Mouse (Mus musculus) monocyte, adult 5-6 weeks (primary cell): ENCODE results near the gene H1foo. TPM values are rescaled to one million over a fixed set of nuclear protein-coding genes. Genes with fewer than 3 reads are reported as not detected.

Source experiments
- ATAC-seq: fragments of 153-309, 156-312 bp; replicated peaks from 2 replicates; pipeline ENCODE4 v1.8.0; 2017; ENCODE audit warnings: mild to moderate bottlenecking; ENCODE audit not compliant: low TSS enrichment, insufficient number of reproducible peaks, severe bottlenecking, poor library complexity, low FRiP score
- total RNA-seq: library from RNA; stranded (forward); fragments of 200-1000, 200-491, 200-594 nt; gene quantifications from 3 replicates; pipeline ENCODE4 v1.2.3, GENCODE M21; 2017

Gene H1foo
- total RNA-seq, 1 experiment from 2014 or later = not detected

DNA sequence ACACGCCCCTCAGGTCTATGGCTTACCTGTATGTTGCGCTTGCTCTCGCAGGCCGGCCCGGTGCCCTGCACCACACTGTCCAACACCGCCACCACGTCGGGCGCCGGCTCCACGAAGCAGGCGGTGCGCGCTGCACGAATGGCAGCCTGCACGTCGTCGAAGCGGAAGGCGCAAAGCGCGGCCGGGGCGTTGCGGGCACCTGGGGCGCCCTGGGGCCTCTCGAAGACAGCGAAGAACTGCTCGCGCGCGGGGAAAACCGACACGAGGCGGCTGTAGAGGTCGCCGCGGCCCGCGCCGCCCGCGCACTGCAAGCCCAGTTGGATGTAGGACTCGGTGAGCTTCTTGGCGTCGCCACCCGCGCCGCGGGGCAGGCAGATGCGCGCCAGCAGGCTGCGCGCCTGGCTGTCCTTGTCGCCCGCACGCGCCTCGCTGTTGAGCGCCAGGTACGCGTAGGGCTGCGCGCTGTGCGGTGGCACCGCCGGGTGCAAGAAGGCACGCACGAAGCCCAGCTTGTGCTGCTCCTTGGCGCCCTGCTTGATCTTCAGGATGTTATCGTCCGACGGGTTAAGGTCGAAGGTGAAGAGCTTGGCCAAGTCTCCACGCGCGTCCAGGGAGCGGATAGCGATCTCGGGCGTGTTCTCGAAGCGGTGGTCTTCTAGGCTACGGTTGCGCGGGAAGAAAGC, 48.9 kb downstream of the H1foo start:
- no peak for ATAC-seq

GRCm38 (mm10) chr6:115994146-115994876, 49.6 kb downstream of the H1foo start:
- ATAC-seq = no peak

- peak; percentile 64 for ATAC-seq
Measured at GRCm38 (mm10) chr6:115994877-115995520, 50.3 kb downstream of the H1foo start, which contains the start of gene Plxnd1. Gene Plxnd1 (minus strand): TSS chr6:115995005.

- ATAC-seq = no peak
Measured at GRCm38 (mm10) chr6:115995531-115995941, 50.8 kb downstream of the H1foo start.

DNA sequence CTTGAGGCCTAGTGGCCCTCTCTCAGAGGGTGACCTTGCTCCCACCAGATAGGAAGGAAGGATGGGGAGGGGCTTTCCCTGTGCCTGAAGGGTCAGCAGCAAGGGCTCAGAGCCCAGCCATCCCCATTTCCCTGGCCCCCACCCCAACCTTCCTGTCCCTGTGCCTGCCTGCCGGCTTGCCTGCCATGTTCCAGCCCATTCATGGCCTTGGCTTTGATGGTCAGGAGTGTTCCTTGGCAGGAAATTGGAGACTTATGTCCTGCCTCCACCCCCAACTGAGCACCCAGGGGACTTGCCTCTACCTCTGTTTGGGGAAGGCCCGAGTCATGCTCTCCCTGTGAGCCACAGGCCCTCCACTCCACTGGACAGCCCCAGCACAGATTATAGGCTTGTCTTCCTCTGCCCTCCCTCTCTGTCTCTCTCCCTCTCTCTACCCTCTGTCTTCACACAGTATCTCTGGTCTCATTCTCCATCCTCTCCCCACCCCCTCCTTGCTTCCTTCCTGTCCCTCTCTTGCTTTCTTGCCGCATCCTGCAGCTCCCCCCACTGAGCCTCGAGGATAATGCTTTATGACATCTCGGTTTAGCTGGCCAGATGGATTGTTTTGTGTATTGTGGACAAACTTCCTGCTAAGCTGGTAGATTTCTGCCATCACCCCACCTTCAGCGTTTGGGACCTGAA, 51.6 kb downstream of the H1foo start:
- no peak for ATAC-seq

DNA sequence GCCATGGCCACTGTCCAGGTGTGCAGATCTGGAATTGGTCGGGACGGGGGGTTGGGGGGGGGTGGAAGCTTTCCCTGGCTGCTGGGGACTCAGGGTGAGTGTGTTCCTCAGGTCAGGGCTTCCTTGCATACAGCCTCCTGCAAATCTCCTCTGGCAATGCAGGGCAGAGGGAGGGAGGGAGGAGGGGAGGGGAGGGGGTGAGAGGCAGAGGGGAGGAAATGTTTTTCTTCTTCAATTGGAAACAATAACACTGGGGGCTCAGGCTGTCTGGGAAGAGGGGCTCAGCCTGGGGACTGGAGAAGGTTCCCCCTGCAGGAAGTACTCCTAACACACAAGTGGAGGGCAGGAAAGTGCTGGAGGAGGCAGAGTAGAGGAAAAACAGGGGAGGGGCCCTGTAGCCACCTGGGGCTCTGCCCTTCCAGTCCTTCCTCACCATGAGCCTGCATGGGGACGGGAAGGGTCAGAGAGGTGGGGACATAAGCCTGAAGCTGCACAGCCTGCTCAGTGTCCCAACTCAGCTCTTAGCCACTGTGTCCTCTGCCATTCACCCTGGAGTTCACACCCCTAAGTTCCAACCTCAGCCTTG, 53.1 kb downstream of the H1foo start:
- no peak for ATAC-seq

- ATAC-seq = no peak
Measured at GRCm38 (mm10) chr6:115998758-115999157, 54.0 kb downstream of the H1foo start.

GRCm38 (mm10) chr6:115999227-115999626, 54.5 kb downstream of the H1foo start:
- no peak for ATAC-seq

Other genes starting within 250 kb of the H1foo start
- 3.1 to 13.5 TPM in 2 of 3 replicates, not detected in the other for gene Tmem40, start 182.5 kb upstream of the H1foo start, total RNA-seq
- 0.10 to 0.53 TPM (median 0.19 TPM) in 3 replicates for gene Cand2, start 170.4 kb upstream of the H1foo start, total RNA-seq
- gene Rpl32, start 136.2 kb upstream of the H1foo start, total RNA-seq = 1,916 to 2,189 TPM (median 2,052 TPM) in 3 replicates
- gene Efcab12, start 106.5 kb upstream of the H1foo start, total RNA-seq = not detected in 3 replicates
- 9.7 to 13.3 TPM (median 11.5 TPM) in 3 replicates for gene Mbd4, start 91.6 kb upstream of the H1foo start, total RNA-seq
- gene Ift122, start 91.5 kb upstream of the H1foo start, total RNA-seq = 1.1 to 1.2 TPM (median 1.1 TPM) in 3 replicates
- not detected in 3 replicates for gene Rho, start 13.2 kb upstream of the H1foo start, total RNA-seq
- 8.2 to 17.6 TPM (median 17.6 TPM) in 3 replicates for gene Plxnd1, start 50.1 kb downstream of the H1foo start, total RNA-seq
- gene Tmcc1, start 248.5 kb downstream of the H1foo start, total RNA-seq = 102 to 131 TPM (median 105 TPM) in 3 replicates